Mouse (Mus musculus) E14TG2a.4 (cell line): ENCODE data around the gene Rad54l2.

Experiments
- CTCF ChIP-seq: conservative IDR thresholded peaks from 2 replicates; pipeline ENCODE4 v1.5.1; 2014; ENCODE audit warnings: low read length
- NANOG ChIP-seq: IDR thresholded peaks from 2 replicates; pipeline ENCODE4 v1.6.1; 2014; ENCODE audit warnings: borderline replicate concordance, low read length, mixed read lengths

GRCm38 (mm10) chr9:106685249-106686101, 103.5 kb downstream of the Rad54l2 start, which contains the start of gene Tex264:
- no peak for TF ChIP-seq CTCF
- no peak for TF ChIP-seq NANOG
